Mouse (Mus musculus): ENCODE measurements around the gene Fam69a. TPM values are rescaled to one million over a fixed set of nuclear protein-coding genes. Genes with fewer than 3 reads are reported as not detected.
"Not testable (repeated sequence)": the region's sequence is repeated elsewhere in the genome, so short reads cannot be mapped to it uniquely, and the experiment has no call there.

Gene Fam69a
- polyA plus RNA-seq, 1 experiment from 2014 or later = 58.7 TPM

DNA sequence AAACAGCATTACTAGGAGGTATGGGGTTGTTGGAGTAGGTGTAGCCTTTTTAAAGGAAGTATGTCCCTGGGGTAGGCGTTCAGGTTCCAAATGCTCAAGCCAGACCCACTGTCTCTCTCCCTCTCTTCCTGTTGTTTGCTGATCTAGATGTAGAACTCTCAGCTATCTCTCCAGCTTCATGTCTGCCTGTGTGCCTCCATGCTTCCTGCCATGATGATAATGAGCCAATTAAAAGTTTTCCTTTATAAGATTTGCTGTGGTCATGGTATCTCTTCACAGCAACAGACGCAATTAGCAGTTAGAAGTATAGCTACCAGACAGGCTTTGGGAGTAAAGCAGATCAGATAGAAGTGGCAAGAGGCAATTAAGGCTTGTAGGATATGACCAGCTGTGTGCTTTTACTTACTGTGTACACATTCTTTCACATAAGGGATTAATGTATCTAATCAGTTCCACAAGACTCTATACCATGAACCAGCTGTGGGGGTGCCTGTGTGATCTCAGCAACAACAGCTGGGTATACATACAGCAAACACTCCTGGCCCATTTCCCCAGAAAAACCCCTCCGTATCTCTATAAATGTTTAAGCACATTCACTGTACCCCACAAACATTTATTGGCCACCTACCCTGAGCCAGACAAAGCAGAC is 9.1 kb downstream of the Fam69a start:
- no peak overlapping the region for H3K9ac ChIP-seq
- WGBS = 89% methylated on average over 3 of the region's 3 CpGs
- H3K4me1 ChIP-seq (replicated peaks) = 0 out of 2 replicates have a peak, but pooled peaks cover 6% of the 10 kb centered on the region
- no peaks in the 10 kb centered on the region for H3K27me3 ChIP-seq
- H3K4me3 ChIP-seq = no peak overlapping the region
- no peaks in the 10 kb centered on the region for H3K9me3 ChIP-seq
- no peak overlapping the region for H3K27ac ChIP-seq (replicated peaks)
- H3K4me2 ChIP-seq = no peak overlapping the region
- no peaks in the 10 kb centered on the region for H3K36me3 ChIP-seq
- ATAC-seq (ENCODE audit: low FRiP score, low read depth) = no peak

DNA sequence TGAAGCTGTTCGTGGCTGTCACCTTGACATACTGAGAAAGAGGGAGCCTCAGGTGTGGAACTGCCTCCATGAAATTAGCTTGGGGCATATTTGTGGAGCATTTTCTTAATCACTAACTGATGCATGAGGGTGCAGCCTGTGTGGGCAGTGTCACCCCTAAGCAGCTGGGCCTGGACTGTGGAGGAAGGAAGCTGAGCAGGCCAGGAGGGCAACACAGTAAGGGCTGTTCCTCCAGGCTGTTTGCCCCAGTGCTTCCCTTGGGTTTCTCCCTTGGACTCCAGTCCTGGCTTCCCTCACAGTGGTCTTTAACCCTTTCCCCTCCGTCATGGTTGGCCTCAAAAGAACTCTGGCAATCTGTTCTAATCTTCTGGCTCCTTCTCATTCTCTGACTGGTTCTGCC is 13.6 kb downstream of the Fam69a start:
- no peak for ATAC-seq (ENCODE audit: low FRiP score, low read depth)
- WGBS = 61% methylated on average over 2 of the region's 2 CpGs

DNA sequence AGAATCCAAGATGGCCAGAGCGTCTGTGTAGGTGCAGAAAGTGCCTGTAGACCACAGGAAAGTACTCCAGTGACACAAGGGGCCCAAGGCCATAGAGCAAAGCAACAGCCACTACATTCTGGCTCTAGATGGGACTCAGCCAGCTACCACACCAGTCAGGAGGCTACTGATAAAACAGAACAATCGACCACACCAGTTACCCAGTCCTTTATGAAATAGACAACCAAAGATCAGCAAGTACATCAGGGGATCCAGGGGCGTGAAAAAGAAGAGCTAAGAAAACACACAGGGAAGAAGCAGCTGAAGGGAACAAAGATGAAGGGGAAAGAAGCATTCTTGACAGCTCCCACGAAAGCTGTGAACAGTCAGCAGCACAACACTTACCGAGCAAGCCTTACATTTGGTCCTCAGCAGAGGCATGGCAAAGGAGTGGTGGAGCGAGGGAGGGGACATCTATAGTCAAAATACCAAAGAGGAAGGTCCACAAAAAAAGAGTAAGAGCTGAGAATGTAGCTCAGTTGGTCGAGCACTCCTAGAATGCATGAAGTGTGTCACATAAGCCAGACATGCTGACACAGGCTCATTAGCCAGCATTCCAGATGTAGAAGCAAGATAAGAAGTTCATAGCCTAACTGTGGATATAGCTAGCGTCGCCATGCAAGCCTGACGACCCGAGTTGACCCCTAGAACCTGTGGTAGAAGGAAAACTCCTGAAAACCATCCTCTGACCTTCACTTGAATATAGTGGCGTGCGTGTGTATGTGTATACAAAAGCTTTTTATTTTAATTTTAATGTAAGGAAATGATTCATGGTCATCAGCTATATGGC is 14.2 kb downstream of the Fam69a start:
- Histone ChIP-seq H3K36me3 (no peaks in the 10 kb centered on the region), H3K4me3 (no peak overlapping the region), H3K27me3 (no peaks in the 10 kb centered on the region), H3K9ac (no peak overlapping the region), H3K4me2 (no peak overlapping the region), H3K27ac (replicated peaks) (no peak overlapping the region), H3K9me3 (no peaks in the 10 kb centered on the region), H3K4me1 (replicated peaks) (0 out of 2 replicates have a peak, but pooled peaks cover 6% of the 10 kb centered on the region)
- ATAC-seq (ENCODE audit: low FRiP score, low read depth) = no peak
- WGBS = 83% methylated on average over 13 of the region's 13 CpGs

More for the DNA sequence above, 13.6 kb downstream of the Fam69a start:
- H3K4me2 ChIP-seq = no peak overlapping the region
- H3K4me1 ChIP-seq (replicated peaks) = 0 out of 2 replicates have a peak, but pooled peaks cover 6% of the 10 kb centered on the region
- H3K27me3 ChIP-seq = no peaks in the 10 kb centered on the region
- no peak overlapping the region for H3K4me3 ChIP-seq
- no peak overlapping the region for H3K9ac ChIP-seq
- H3K27ac ChIP-seq (replicated peaks) = no peak overlapping the region
- H3K36me3 ChIP-seq = no peaks in the 10 kb centered on the region
- H3K9me3 ChIP-seq = no peaks in the 10 kb centered on the region

DNA sequence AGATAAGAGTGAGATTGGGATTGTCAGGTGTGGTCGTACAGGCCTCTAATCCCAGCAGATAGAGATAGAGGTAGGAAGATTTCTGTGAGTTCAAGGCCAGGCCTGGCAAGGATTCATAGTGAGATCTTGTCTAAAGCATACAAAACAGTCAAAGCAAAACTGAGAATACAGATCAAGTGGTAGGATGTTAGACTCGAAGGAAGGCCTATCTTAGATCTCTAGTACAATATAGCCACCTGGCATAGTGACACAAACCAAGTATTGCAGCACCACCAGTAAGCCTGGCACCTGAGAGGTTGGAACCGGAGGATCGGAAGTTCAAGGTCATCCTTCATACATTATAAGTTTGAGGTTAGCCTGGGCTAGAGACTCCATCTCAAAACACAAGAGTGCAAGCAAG is 15.8 kb downstream of the Fam69a start:
- no peak overlapping the region for H3K27ac ChIP-seq (replicated peaks)
- H3K4me3 ChIP-seq = no peak overlapping the region
- 92% methylated on average over 4 of the region's 4 CpGs for WGBS
- no peaks in the 10 kb centered on the region for H3K36me3 ChIP-seq
- H3K9me3 ChIP-seq = no peaks in the 10 kb centered on the region
- no peak overlapping the region for H3K4me2 ChIP-seq
- 0 out of 2 replicates have a peak, but pooled peaks cover 6% of the 10 kb centered on the region for H3K4me1 ChIP-seq (replicated peaks)
- no peak overlapping the region for H3K9ac ChIP-seq
- no peaks in the 10 kb centered on the region for H3K27me3 ChIP-seq
- no peak for ATAC-seq (ENCODE audit: low FRiP score, low read depth)

- not testable (repeated sequence) for H3K27ac ChIP-seq (replicated peaks); H3K27me3 ChIP-seq; H3K4me1 ChIP-seq (replicated peaks); ATAC-seq (ENCODE audit: low FRiP score, low read depth); H3K4me2 ChIP-seq; H3K36me3 ChIP-seq; H3K9me3 ChIP-seq; H3K9ac ChIP-seq; H3K4me3 ChIP-seq
- WGBS = 66% methylated on average over 1 of the region's 1 CpGs
Observed at GRCm38 (mm10) chr5:107969818-107970217, 17.1 kb downstream of the Fam69a start.

- no peak overlapping the region for H3K9ac ChIP-seq
- H3K4me2 ChIP-seq = no peak overlapping the region
- H3K27ac ChIP-seq (replicated peaks) = no peak overlapping the region
- H3K4me3 ChIP-seq = no peak overlapping the region
- WGBS = 94% methylated on average over 3 of the region's 3 CpGs
- no peaks in the 10 kb centered on the region for H3K27me3 ChIP-seq
- H3K4me1 ChIP-seq (replicated peaks) = 0 out of 2 replicates have a peak, but pooled peaks cover 2% of the 10 kb centered on the region
- no peaks in the 10 kb centered on the region for H3K9me3 ChIP-seq
- no peak for ATAC-seq (ENCODE audit: low FRiP score, low read depth)
- no peaks in the 10 kb centered on the region for H3K36me3 ChIP-seq
Observed at GRCm38 (mm10) chr5:107968079-107968478, 18.8 kb downstream of the Fam69a start.

DNA sequence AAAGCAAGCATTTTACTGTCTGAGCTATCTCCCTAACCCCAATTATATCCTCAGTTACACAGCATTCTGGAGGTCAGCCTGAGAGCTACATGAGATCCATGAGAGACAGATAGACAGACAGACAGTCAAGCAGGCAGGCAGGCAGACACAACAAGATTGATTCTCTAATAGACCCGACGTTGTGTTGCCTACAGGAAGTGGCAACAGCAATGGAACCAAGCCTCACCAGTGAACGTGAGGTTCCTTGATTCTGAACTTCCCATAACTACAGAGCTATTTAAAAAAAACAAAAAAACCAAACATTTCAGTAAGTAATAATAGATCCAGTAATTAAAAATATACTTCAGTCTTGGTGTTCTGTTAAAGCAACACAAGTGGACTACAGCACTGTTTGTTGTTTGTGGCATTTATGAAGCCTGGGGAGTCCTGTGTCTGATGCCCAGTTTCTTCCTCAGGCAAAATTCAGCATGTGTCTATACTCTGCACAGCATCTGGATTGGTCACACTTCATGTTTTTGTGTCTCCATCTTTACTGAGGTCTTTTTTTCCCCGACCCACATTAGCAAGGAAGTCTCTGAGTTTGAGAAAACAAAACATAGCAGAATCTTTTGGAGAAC is 19.9 kb downstream of the Fam69a start:
- H3K27ac ChIP-seq (replicated peaks) = no peak overlapping the region
- H3K4me3 ChIP-seq = no peak overlapping the region
- no peak for ATAC-seq (ENCODE audit: low FRiP score, low read depth)
- 82% methylated on average over 4 of the region's 4 CpGs for WGBS
- no peaks in the 10 kb centered on the region for H3K27me3 ChIP-seq
- H3K4me2 ChIP-seq = no peak overlapping the region
- no peak overlapping the region for H3K9ac ChIP-seq
- no peaks in the 10 kb centered on the region for H3K9me3 ChIP-seq
- no peaks in the 10 kb centered on the region for H3K36me3 ChIP-seq
- H3K4me1 ChIP-seq (replicated peaks) = peaks cover 7% of the 10 kb centered on the region

DNA sequence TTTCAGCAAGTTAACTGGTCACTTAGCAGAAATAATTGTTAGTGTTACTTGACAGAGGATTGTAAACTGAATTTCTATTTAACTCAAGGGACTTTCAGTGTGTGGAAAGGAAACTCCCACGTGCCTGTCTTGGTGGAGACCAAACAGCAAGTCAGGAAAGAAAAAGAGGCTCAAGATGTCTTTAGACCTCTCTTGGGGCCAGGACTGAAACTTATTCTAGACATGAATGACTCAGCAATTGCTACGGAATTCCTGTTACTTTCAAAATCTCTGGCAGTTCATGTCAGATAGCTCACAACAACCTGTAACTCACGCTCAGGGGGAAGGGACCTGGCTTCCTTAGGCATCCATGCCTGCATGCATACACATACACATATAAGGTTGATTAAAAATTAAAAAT is 20.7 kb downstream of the Fam69a start:
- Histone ChIP-seq H3K4me2 (no peak overlapping the region), H3K4me3 (no peak overlapping the region), H3K36me3 (no peaks in the 10 kb centered on the region), H3K9ac (no peak overlapping the region), H3K4me1 (replicated peaks) (peaks cover 14% of the 10 kb centered on the region), H3K27me3 (no peaks in the 10 kb centered on the region), H3K9me3 (no peaks in the 10 kb centered on the region), H3K27ac (replicated peaks) (no peak overlapping the region)
- WGBS = 79% methylated on average over 3 of the region's 3 CpGs
- ATAC-seq (ENCODE audit: low FRiP score, low read depth) = no peak

DNA sequence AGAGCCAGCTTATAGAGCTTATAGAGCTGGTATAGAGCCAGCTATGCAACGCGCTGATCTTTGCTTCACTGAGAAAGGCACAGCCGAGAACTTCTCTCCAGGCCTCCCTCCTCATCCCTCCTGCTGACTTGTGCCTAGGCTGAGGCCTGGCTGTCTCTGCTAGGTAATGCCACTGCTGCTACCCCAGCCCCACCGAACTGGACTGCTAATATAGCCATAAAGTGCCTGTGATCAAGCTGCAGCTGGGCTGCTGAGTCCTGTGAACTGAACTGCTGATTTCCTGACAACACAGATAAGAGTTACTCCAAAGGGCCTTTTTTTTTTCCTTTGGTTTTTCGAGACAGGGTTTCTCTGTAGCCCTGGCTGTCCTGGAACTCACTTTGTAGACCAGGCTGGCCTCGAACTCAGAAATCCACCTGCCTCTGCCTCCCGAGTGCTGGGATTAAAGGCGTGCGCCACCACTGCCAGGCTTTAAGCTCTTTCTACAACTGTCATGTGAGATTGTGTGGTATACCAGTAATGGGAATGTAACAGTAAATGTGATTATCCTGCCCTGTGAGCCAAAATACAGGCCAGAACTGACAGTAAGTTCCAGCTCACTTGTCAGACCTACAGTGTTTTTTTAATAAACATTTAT is 21.4 kb downstream of the Fam69a start:
- Histone ChIP-seq H3K27ac (replicated peaks) (no peak overlapping the region), H3K36me3 (no peaks in the 10 kb centered on the region), H3K4me2 (no peak overlapping the region), H3K4me3 (no peak overlapping the region), H3K9me3 (no peaks in the 10 kb centered on the region), H3K4me1 (replicated peaks) (peaks cover 18% of the 10 kb centered on the region), H3K9ac (no peak overlapping the region), H3K27me3 (no peaks in the 10 kb centered on the region)
- ATAC-seq (ENCODE audit: low FRiP score, low read depth) = no peak
- WGBS = 84% methylated on average over 9 of the region's 9 CpGs

GRCm38 (mm10) chr5:107964031-107964758 is 22.7 kb downstream of the Fam69a start:
- no peak overlapping the region for H3K9ac ChIP-seq
- H3K4me1 ChIP-seq (replicated peaks) = peaks cover 18% of the 10 kb centered on the region
- no peak for ATAC-seq (ENCODE audit: low FRiP score, low read depth)
- no peaks in the 10 kb centered on the region for H3K36me3 ChIP-seq
- H3K9me3 ChIP-seq = no peaks in the 10 kb centered on the region
- H3K4me2 ChIP-seq = no peak overlapping the region
- no peaks in the 10 kb centered on the region for H3K27me3 ChIP-seq
- 73% methylated on average over 2 of the region's 2 CpGs for WGBS
- H3K27ac ChIP-seq (replicated peaks) = no peak overlapping the region
- H3K4me3 ChIP-seq = no peak overlapping the region

- no peaks in the 10 kb centered on the region for H3K9me3 ChIP-seq
- ATAC-seq (ENCODE audit: low FRiP score, low read depth) = peak; percentile 59
- no peaks in the 10 kb centered on the region for H3K27me3 ChIP-seq
- WGBS = 59% methylated on average over 16 of the region's 16 CpGs
- no peak overlapping the region for H3K9ac ChIP-seq
- peak overlapping the region; percentile 22 for H3K4me2 ChIP-seq
- H3K4me1 ChIP-seq (replicated peaks) = peaks cover 18% of the 10 kb centered on the region
- H3K36me3 ChIP-seq = no peaks in the 10 kb centered on the region
- H3K4me3 ChIP-seq = no peak overlapping the region
- H3K27ac ChIP-seq (replicated peaks) = no peak overlapping the region
Observed at GRCm38 (mm10) chr5:107961438-107962251, 25.2 kb downstream of the Fam69a start.

Measured in hindbrain, embryonic 15.5 days (tissue).